Mouse (Mus musculus): ENCODE measurements at regions not wholly inside any gene's neighbourhood (a gene's known extent, or its start where the extent isn't known, plus 50 kb on each side); places are given as distances from the start of the nearest gene placed in this dataset.

GRCm38 (mm10) chr11:114203416-114203815, 136.6 kb upstream of the Sdk2 start:
- DNase-seq, result no peak

GRCm38 (mm10) chr11:114202486-114202885, 135.6 kb upstream of the Sdk2 start:
- no peak for DNase-seq

- no peak for DNase-seq
Observed at GRCm38 (mm10) chr11:114199081-114199586, 132.3 kb upstream of the Sdk2 start.

GRCm38 (mm10) chr11:114198317-114199032, 131.6 kb upstream of the Sdk2 start:
- peak; percentile 83 for DNase-seq

GRCm38 (mm10) chr11:114195291-114195690, 128.4 kb upstream of the Sdk2 start:
- no peak for DNase-seq

GRCm38 (mm10) chr11:114194055-114194706, 127.3 kb upstream of the Sdk2 start:
- no peak for DNase-seq

GRCm38 (mm10) chr11:114193018-114193417, 126.2 kb upstream of the Sdk2 start:
- DNase-seq, result no peak

- DNase-seq, result no peak
Observed at GRCm38 (mm10) chr11:114191661-114192060, 124.8 kb upstream of the Sdk2 start.

- no peak for DNase-seq
Observed at GRCm38 (mm10) chr11:114184970-114185882, 118.4 kb upstream of the Sdk2 start.

- DNase-seq, result no peak
Observed at GRCm38 (mm10) chr11:114184431-114184830, 117.6 kb upstream of the Sdk2 start.

GRCm38 (mm10) chr11:114183231-114183630, 116.4 kb upstream of the Sdk2 start:
- no peak for DNase-seq

GRCm38 (mm10) chr11:114178746-114179472, 112.1 kb upstream of the Sdk2 start:
- peak; percentile 38 for DNase-seq

GRCm38 (mm10) chr11:114177789-114178188, 110.9 kb upstream of the Sdk2 start:
- no peak for DNase-seq

GRCm38 (mm10) chr11:114177281-114177680, 110.4 kb upstream of the Sdk2 start:
- DNase-seq, result no peak

GRCm38 (mm10) chr11:114176671-114177212, 109.9 kb upstream of the Sdk2 start:
- DNase-seq, result peak; percentile 32

- peak; percentile 91 for DNase-seq
Observed at GRCm38 (mm10) chr11:114175437-114176131, 108.7 kb upstream of the Sdk2 start.

GRCm38 (mm10) chr11:114174871-114175270, 108.0 kb upstream of the Sdk2 start:
- DNase-seq, result peak; percentile 38

GRCm38 (mm10) chr11:114168231-114168661, 101.4 kb upstream of the Sdk2 start:
- no peak for DNase-seq

GRCm38 (mm10) chr11:114165656-114166362, 99.0 kb upstream of the Sdk2 start:
- DNase-seq, result no peak

GRCm38 (mm10) chr11:114152716-114153115, 85.9 kb upstream of the Sdk2 start:
- DNase-seq, result peak; percentile 46

GRCm38 (mm10) chr11:114146334-114146733, 79.5 kb upstream of the Sdk2 start:
- no peak for DNase-seq

Data from cerebellum, adult 8-10 months (tissue).